Mouse (Mus musculus): ENCODE results near the gene 1700037H04Rik.

DNA sequence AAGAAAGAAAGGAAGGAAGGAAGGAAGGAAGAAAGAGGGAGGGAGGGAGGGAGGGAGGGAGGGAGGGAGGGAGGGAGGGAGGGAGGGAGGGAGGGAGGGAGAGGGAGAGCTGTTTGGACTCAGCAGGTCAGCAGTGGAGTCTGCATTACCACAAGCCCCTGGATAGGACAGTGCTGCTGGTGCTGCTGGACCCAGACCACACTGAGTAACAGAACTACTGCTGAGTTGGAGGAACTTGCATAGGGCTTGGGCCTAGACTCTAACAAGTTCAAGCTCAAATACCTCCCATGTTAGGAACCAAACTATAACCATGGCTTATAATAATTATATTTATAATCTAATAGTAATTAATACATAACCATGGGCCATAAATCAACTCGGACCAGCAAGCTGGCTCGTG is 29.0 kb downstream of the 1700037H04Rik start:
- no peak for TF ChIP-seq TCF12 (IDR thresholded peaks at IDR 0.05; ENCODE audit: insufficient read depth, poor library complexity, severe bottlenecking)
- no peak for TF ChIP-seq E2F4 (IDR thresholded peaks at IDR 0.05; ENCODE audit: insufficient read depth)

Data from myocyte (in vitro differentiated cells).